Mouse (Mus musculus) embryonic fibroblast, embryonic 13.5 days (primary cell): Measurements from ENCODE around the gene Cap1.

ENCODE experiments used
- CTCF ChIP-seq: IDR thresholded peaks from 2 replicates; pipeline ENCODE4 v1.5.1; 2011; ENCODE audit warnings: mild to moderate bottlenecking, control low read depth, low read length, moderate library complexity, borderline replicate concordance; ENCODE audit not compliant: insufficient read depth
- POLR2A ChIP-seq: IDR thresholded peaks from 2 replicates; pipeline ENCODE4 v1.6.1; 2011; ENCODE audit warnings: low read depth, mild to moderate bottlenecking, control low read depth, low read length, moderate library complexity

- TF ChIP-seq CTCF (no peak), POLR2A (no peak)
These were observed 56.5 kb downstream of the Cap1 start for GRCm38 (mm10) chr4:122829339-122829738.
